Mouse (Mus musculus) adrenal gland, postnatal 10 days (tissue): Measurements from ENCODE around the gene Ciita. TPM values are rescaled to one million over a fixed set of nuclear protein-coding genes. Genes with fewer than 3 reads are reported as not detected.

ENCODE experiments used
- DNase-seq: peaks from one replicate; pipeline ENCODE4 v3.0.0; 2021; ENCODE audit warnings: mixed read lengths
- long read RNA-seq, 2 experiments: library from polyadenylated mRNA; stranded (forward); transcript quantifications; one replicate each; pipeline ENCODE4 v2.0.0; 2021
- total RNA-seq, 2 experiments: library from RNA; stranded (reverse); gene quantifications; 2 replicates each; pipeline ENCODE4 v1.2.3; 2021

The Ciita gene
- total RNA-seq, result 1 to 10 TPM; 1.6 to 2.8 TPM
- long read RNA-seq, experiment 1, result 0 reads
- long read RNA-seq, experiment 2, result 0 reads

- DNase-seq, result no peak
These were observed at the start of gene Ciita for GRCm38 (mm10) chr16:10479857-10480256. TSS of gene Ciita (plus strand) at chr16:10480059.

DNA sequence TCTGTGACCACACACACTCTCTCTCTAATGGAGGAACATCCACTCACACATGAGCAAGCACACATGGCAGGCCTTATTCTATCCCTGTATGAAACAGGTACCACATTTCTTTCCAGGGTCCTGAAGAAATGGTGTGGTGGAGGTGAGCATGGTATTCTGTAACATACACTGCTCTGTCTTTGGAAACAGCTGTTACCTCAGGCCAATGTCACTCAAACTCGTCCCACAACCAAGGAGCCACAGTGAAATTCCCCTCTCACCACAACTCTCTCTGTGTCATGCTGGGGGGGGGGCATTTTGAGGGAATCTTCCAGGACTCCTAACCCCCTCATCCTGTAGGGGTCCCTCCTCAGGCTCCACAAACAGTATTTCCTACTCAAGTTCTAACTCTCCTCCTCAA is 47.9 kb upstream of the Ciita start:
- DNase-seq, result no peak

- no peak for DNase-seq
These were observed 47.5 kb upstream of the Ciita start for GRCm38 (mm10) chr16:10432387-10432786.

DNA sequence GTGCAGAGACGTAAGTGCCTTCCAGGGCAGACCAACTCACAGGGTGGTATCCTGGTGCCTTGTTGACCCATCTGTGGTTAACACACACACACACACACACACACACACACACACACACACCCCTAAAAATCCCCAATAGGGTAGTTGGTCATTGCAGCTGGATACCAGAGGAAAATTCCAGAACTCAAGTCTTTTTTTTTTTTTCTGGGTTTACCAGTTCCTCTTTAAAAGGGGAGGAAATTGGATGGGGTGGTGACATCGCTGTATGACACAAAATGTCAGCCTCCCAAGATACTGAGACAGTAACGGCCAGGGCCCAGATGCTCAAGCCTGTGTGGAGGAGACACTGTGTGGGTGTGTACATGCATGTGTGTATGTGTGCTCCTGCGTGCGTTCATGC is 46.5 kb upstream of the Ciita start:
- DNase-seq, result no peak

DNA sequence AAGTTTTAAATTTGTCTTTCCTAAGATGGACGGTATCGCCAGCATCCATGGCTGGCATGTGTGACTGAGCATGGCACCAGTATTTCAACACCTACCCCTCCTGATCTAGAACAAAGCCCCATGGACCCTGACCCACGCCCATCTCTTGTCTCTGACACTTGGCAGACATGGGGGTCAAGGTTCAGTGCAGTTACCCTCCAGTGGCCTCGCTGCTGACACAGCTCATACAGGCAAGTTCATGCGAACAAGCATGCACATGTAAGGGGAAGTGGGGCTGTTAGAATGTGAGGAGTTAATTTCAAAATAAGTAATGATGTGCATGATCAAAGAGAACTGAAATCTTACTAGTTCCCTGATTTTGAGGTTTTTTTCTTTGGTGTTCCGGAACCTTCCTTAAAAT is 43.7 kb upstream of the Ciita start:
- no peak for DNase-seq

GRCm38 (mm10) chr16:10438055-10438454 is 41.8 kb upstream of the Ciita start:
- DNase-seq, result no peak

DNA sequence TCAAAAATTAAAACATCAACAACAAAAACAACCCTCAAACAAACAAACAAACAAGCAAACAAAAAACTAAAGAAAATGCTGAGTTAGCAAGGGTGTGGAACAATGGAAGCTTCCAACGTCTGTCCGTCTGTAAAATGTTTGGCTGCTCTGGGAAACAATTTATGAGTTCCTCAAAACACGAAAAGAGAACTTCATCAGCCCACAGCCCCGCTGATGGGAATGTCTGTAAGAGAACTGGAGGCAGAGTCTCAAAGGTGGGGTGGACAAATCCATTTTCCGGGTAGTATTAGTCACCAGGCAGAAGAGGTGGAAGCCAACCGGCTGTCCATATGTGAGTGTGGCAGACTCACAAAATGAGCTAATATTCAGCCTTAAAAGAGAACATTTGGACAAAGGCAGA is 38.5 kb upstream of the Ciita start:
- no peak for DNase-seq

DNA sequence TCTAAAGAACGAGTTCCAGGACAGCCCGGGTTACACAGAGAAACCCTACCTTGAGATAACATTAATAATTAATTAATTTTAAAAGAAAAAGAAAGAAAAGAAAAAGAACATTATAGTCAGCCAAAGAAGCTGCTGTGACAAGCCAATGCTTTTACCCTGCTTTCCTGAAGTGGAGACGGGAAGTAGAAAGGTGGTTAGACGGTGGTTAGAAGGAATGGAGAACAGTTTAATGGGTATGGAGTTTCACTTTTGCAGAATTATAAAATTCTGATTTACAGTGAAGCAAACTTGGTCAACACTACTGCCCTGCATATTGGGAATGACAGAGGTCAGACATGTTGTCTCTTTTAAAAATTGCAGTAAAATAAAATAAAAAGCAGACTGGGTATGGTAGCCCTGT is 38.1 kb upstream of the Ciita start:
- no peak for DNase-seq

- DNase-seq, result no peak
These were observed 36.1 kb upstream of the Ciita start for GRCm38 (mm10) chr16:10443723-10444122.

GRCm38 (mm10) chr16:10446573-10447263 is 33.1 kb upstream of the Ciita start:
- DNase-seq, result no peak

GRCm38 (mm10) chr16:10447264-10447594 is 32.6 kb upstream of the Ciita start, which contains the start of gene Tvp23a:
TSS of gene Tvp23a (minus strand) at chr16:10447362.
- DNase-seq, result peak; percentile 65

DNA sequence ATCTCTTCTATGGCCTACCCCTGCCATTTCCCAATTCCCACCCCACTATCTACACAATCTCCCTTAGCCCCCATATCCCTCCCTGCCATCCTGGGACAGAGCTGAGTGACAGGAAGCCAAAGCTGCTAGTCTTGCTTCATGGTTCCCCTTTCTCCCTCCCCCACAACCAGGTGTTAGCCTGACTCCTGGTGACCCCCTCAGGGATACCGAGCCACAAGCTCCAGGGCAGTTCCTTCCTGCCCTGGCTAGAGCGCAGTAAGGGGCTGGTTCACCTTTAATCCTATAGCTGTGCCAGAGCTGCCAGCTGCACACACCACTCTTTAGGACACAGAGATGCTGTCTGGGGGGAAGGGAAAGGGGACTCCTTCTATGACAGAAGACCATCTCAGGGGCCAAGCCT is 32.1 kb upstream of the Ciita start:
- no peak for DNase-seq

- no peak for DNase-seq
These were observed 30.9 kb upstream of the Ciita start for GRCm38 (mm10) chr16:10448931-10449330.

DNA sequence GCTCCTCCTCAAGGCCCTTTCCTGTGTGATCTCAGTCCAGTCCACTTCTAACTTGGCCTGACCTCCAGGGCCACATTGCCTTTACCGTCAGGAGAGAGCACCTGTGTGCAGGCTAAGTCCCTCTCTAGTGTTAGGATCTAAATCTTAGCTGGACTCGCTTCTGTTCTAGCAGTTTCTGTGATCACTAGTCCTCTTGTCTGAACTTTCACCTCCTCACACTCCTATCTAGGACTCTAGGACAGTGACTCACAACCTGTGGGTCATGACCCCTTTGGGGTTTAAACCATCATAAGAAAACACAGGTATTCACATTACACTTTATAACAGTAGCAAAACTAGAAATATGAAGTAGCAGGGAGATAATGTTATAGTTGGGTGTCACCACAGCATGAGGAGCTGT is 28.0 kb upstream of the Ciita start:
- DNase-seq, result no peak

- peak; percentile 93 for DNase-seq
These were observed 27.4 kb upstream of the Ciita start for GRCm38 (mm10) chr16:10452445-10452896.

DNA sequence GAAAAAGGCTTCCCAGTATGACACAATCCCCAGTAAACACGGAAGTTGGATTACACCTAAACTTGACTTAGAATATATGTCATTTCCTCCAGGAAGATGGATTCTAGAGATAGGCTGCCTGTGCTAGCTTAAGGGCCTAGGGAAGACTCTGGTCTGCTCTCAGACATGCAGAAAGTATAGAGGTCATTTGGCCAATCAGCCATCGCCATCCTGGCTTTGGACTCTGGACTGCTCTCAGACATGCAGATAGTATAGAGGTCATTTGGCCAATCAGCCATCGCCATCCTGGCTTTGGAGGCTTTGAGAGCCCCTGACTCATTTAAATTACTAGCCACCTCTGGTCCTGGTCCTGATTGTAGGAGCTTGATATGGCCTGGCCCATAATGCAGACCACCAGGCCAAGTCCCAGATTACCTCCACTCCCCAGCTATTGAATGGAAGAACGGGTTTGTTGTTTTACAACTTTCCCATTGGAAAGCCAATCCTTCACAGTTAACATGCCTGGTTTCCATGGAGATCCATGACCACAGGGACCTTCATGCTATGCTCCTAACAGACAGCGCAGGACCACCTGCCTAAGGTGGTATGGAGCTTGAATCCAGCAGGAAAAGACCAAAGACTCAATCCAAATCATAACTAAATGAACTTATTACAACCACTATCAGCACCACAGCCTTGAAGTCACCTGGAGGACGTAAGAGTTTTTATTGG is 25.8 kb upstream of the Ciita start:
- DNase-seq, result no peak

DNA sequence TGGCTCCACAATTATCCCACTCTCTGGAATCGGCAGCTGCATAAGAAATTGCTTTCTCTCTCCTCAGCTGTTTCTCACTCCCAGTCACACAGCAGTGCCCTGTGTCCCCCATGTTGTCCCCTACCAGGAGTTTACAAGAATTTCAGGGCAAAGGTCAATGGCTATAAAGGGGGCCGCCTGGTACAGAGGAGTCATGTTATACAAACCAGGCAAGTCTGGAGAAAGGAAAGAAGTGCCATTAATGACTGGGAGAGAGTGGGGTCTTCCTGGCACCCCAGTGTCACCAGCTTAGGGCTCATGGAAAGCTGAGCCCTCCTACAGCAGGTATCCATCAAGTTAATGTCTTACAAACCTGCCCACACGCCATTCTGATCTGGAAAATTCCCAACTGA is 25.3 kb upstream of the Ciita start:
- DNase-seq, result no peak

DNA sequence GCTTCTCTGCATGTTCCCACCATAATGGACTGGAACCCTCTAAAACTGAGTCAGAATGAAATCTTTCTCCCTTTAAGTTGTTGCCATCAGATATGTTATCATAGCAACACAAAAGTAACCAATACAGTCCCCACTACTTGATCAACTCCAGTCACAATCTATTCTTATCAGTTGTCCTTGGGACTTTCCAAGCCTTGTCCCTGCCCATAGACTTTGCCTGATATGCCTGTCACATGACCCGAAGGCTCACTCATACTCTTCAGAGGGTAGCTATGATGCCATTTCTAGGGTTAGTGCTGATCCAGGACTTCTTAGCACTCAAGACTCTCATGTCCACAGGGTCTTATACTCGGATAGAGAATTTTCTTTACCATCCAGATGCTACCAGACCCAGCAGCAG is 19.7 kb upstream of the Ciita start:
- no peak for DNase-seq

GRCm38 (mm10) chr16:10461178-10461577 is 18.7 kb upstream of the Ciita start:
- no peak for DNase-seq

- no peak for DNase-seq
These were observed 14.7 kb upstream of the Ciita start for GRCm38 (mm10) chr16:10465011-10465681.

GRCm38 (mm10) chr16:10467391-10468107 is 12.3 kb upstream of the Ciita start:
- DNase-seq, result no peak

DNA sequence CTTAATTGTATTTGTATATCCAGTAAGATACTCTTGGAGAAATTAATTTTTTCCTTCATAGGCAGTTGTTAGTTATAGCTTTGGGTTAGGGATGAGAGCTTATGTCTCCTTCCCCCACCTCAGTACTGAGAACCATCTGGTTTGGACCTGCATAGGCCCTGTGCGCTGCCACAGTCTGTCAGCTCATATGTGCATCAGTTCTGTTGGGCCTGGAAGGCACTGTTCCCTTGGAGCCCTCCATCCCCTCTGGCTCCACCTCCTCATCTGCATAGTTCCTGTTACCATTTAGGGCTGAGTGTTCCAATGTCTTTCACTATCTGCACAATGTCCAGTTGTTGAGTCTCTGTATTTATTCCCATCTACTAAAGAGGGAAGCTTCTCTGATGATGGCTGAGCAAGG is 11.7 kb upstream of the Ciita start:
- no peak for DNase-seq

- no peak for DNase-seq
These were observed 7.9 kb upstream of the Ciita start for GRCm38 (mm10) chr16:10471950-10472349.
